Mouse (Mus musculus) ES-Bruce4 (cell line): Measurements from ENCODE around the gene Akap5.

Experiments used
- CTCF ChIP-seq: IDR thresholded peaks from one replicate; pipeline ENCODE4 v1.8.1; 2011; ENCODE audit warnings: low read depth, low read length
- EP300 ChIP-seq: IDR thresholded peaks from 2 replicates; pipeline ENCODE4 v1.6.1; 2011; ENCODE audit warnings: low read depth, low read length; ENCODE audit not compliant: insufficient read depth
- POLR2A ChIP-seq: IDR thresholded peaks from one replicate; pipeline ENCODE4 v1.8.1; 2011; ENCODE audit warnings: low read length; ENCODE audit not compliant: insufficient read depth

DNA sequence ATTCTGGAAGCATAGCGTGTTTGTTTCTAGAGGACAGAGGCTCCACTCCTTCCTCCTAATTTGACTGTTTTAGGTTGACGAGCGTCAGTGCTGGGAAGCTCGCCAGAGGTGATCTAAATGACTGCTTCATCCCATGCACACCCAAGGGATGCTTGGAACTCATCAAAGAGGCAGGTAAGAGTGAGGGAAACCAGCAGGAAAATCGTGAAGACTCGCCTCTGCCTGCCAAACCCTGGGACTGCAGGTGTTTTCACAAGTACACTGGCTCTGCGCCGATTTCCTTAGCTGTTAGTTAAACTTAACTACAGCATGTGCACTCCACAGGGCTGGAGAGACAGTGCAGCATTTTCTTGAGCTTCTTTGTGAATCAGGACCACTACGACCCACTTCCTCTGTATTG is 44.1 kb upstream of the Akap5 start:
- no peak for TF ChIP-seq CTCF
- no peak for TF ChIP-seq POLR2A
- no peak for TF ChIP-seq EP300
